Mouse (Mus musculus) myocyte (in vitro differentiated cells): Measurements from ENCODE around the gene Galnt6.

Experiments used
- CEBPB ChIP-seq: IDR thresholded peaks from 2 replicates; pipeline ENCODE4 v1.6.1; 2011; ENCODE audit warnings: mild to moderate bottlenecking, moderate library complexity; ENCODE audit not compliant: poor library complexity, insufficient read depth, severe bottlenecking
- E2F4 ChIP-seq: IDR thresholded peaks from one replicate; pipeline ENCODE4 v1.6.1; 2011; ENCODE audit warnings: mild to moderate bottlenecking, control low read depth, moderate library complexity; ENCODE audit not compliant: insufficient read depth
- MYOD1 ChIP-seq, 3 experiments: IDR thresholded peaks; one replicate each; pipeline ENCODE4 v1.6.1; 2011; ENCODE audit warnings: control low read depth in 2 of 3, low read depth in 2 of 3, mild to moderate bottlenecking in 2 of 3, moderate library complexity in 1 of 3; ENCODE audit not compliant: insufficient read length in 2 of 3, control insufficient read depth in 1 of 3
- POLR2A ChIP-seq: IDR thresholded peaks from one replicate; pipeline ENCODE4 v1.6.1; 2011; ENCODE audit warnings: low read depth, mild to moderate bottlenecking, control low read depth, moderate library complexity; ENCODE audit not compliant: insufficient read length
- POLR2AphosphoS2 ChIP-seq: IDR thresholded peaks from one replicate; pipeline ENCODE4 v1.6.1; 2011; ENCODE audit warnings: low read depth, control low read depth; ENCODE audit not compliant: insufficient read length
- REST ChIP-seq: IDR thresholded peaks from one replicate; pipeline ENCODE4 v1.6.1; 2011; ENCODE audit warnings: mild to moderate bottlenecking, control low read depth, moderate library complexity; ENCODE audit not compliant: insufficient read depth, insufficient read length
- TCF12 ChIP-seq: IDR thresholded peaks from one replicate; pipeline ENCODE4 v1.6.1; 2011; ENCODE audit warnings: mild to moderate bottlenecking, control low read depth; ENCODE audit not compliant: poor library complexity, insufficient read depth, severe bottlenecking

DNA sequence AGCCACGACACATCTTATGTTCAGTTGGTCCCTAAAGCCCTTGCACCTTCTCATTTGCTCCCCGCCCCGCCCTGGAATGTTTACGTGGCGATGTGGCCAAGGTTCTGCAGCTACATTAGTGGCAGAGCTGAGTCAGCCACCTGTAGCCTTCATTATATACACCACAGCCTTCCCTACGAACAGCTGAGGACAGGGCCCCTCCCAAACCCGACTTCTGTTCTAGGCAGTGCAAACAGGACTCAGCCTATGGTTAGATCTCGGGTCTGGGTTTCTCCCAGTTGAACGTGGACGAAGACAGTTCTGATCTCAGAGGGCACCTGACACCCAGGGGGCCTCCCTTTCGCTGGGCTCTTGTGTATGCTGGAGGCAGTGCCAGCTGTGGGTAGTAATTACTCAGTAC lies 1.3 kb downstream of the Galnt6 start:
- no peak for TF ChIP-seq POLR2A
- TF ChIP-seq CEBPB = no peak
- TF ChIP-seq E2F4 = no peak
- peak; percentile 21 for TF ChIP-seq TCF12
- no peak for TF ChIP-seq POLR2AphosphoS2
- TF ChIP-seq MYOD1 (IDR thresholded peaks at IDR 0.05; ENCODE audit: control insufficient read depth in 1 of 3, insufficient read length in 2 of 3, low read depth in 2 of 3) = peak in 2 of 3 experiments; percentile 51 to 89
- no peak for TF ChIP-seq REST
